8 mouse cellular contexts compared by ENCODE assay signal in genomic region chr9:68654039-68654332, GRCm38 (mm10). TPM values are rescaled to one million over a fixed set of nuclear protein-coding genes. Genes with fewer than 3 reads are reported as not detected.
DNase-seq lines count a peak whose midpoint lies in the region; ATAC-seq lines count a peak whose summit lies in the region.

No protein-coding gene starts in this region.

- H3K4me1 ChIP-seq in erythroblast, embryonic 14.5 days (ENCODE audit: control insufficient read depth) = no peaks in the 10 kb centered on the region
- H3K4me1 ChIP-seq in megakaryocyte, embryonic 14.5 days = peaks cover 21% of the 10 kb centered on the region
- H3K4me1 ChIP-seq in limb, embryonic 13.5 days = peaks cover 23% of the 10 kb centered on the region
- H3K4me1 ChIP-seq in stomach, embryonic 14.5 days (ENCODE audit: control insufficient read depth, insufficient read depth, low read length) = peaks cover 5% of the 10 kb centered on the region; the same call in 1 of the 2 replicates

- H3K4me2 ChIP-seq in limb, embryonic 13.5 days (replicated peaks) = peak overlapping the region; percentile 94
- peak overlapping the region; percentile 98 for H3K4me2 ChIP-seq in stomach, embryonic 14.5 days (replicated peaks; ENCODE audit: low read depth, low read length)

- DNase-seq in Muller cell, postnatal 12 days (ENCODE audit: inconsistent ontology term) = no peak

- WGBS in limb, embryonic 13.5 days = 2% methylated on average over 26 of the region's 28 CpGs
- WGBS in stomach, embryonic 14.5 days = under 1% methylated on average over 22 of the region's 28 CpGs

- no peaks in the 10 kb centered on the region for H3K9me3 ChIP-seq in erythroblast, embryonic 14.5 days (ENCODE audit: control insufficient read depth, low read length)
- H3K9me3 ChIP-seq in megakaryocyte, embryonic 14.5 days = no peaks in the 10 kb centered on the region
- H3K9me3 ChIP-seq in limb, embryonic 13.5 days = no peaks in the 10 kb centered on the region
- no peaks in the 10 kb centered on the region for H3K9me3 ChIP-seq in stomach, embryonic 14.5 days (ENCODE audit: control insufficient read depth, low read depth, low read length)

- peak overlapping the region; percentile 91 for H3K27ac ChIP-seq in limb, embryonic 13.5 days
- H3K27ac ChIP-seq in stomach, embryonic 14.5 days (ENCODE audit: low read length) = peak overlapping the region; percentile 97

- H3K36me3 ChIP-seq in erythroblast, embryonic 14.5 days (ENCODE audit: control insufficient read depth) = no peaks in the 10 kb centered on the region
- H3K36me3 ChIP-seq in megakaryocyte, embryonic 14.5 days (replicated peaks; ENCODE audit: low read length) = no peaks in the 10 kb centered on the region
- H3K36me3 ChIP-seq in limb, embryonic 13.5 days = no peaks in the 10 kb centered on the region
- no peaks in the 10 kb centered on the region for H3K36me3 ChIP-seq in stomach, embryonic 14.5 days (ENCODE audit: control insufficient read depth, insufficient read depth, low read length)

- H3K27me3 ChIP-seq in erythroblast, embryonic 14.5 days (ENCODE audit: control insufficient read depth) = peaks cover 37% of the 10 kb centered on the region
- peaks cover 52% of the 10 kb centered on the region for H3K27me3 ChIP-seq in megakaryocyte, embryonic 14.5 days (replicated peaks)
- peaks cover 12% of the 10 kb centered on the region for H3K27me3 ChIP-seq in limb, embryonic 13.5 days
- H3K27me3 ChIP-seq in stomach, embryonic 14.5 days (ENCODE audit: control insufficient read depth, insufficient read depth, low read length) = no peaks in the 10 kb centered on the region

- peak overlapping the region; percentile 85 for H3K9ac ChIP-seq in limb, embryonic 13.5 days
- H3K9ac ChIP-seq in stomach, embryonic 14.5 days (replicated peaks; ENCODE audit: low read depth, low read length) = peak overlapping the region; percentile 57

- ATAC-seq in erythroblast, adult 5-6 weeks (replicated peaks; ENCODE audit: low FRiP score, poor library complexity, severe bottlenecking) = no peak
- no peak for ATAC-seq in megakaryocyte, adult 5-6 weeks (ENCODE audit: poor library complexity, severe bottlenecking)
- ATAC-seq in limb, embryonic 13.5 days (ENCODE audit: low FRiP score, low read depth) = peak; percentile 16; the same call in 1 of the 2 replicates
- 0 out of 2 replicates have a peak, but pooled peaks have one; percentile 4 for ATAC-seq in stomach, embryonic 14.5 days (ENCODE audit: insufficient number of reproducible peaks, insufficient read depth, low FRiP score, low read depth)
- ATAC-seq in CD4-positive, CD25-positive, alpha-beta regulatory T cell, adult 4 months = no peak

- peak overlapping the region; percentile 47 for H3K4me3 ChIP-seq in erythroblast, embryonic 14.5 days (replicated peaks)
- H3K4me3 ChIP-seq in megakaryocyte, embryonic 14.5 days (replicated peaks) = peak overlapping the region; percentile 85
- peak overlapping the region; percentile 80 for H3K4me3 ChIP-seq in limb, embryonic 13.5 days
- H3K4me3 ChIP-seq in stomach, embryonic 14.5 days (ENCODE audit: low read depth, low read length) = peak overlapping the region; percentile 79

RNA-seq across cellular contexts. Expression of gene Rora, which starts 0.4 kb away (rescaled TPM):
- polyA plus RNA-seq in erythroblast, embryonic 14.5 days (2012) = under 0.01 TPM in 1 of 2 replicates, not detected in the other
- total RNA-seq in erythroblast, adult 5-6 weeks (2015; ENCODE audit: low replicate concordance) = not detected in 2 replicates
- total RNA-seq in erythroblast, adult 5-6 weeks (2017; ENCODE audit: low replicate concordance) = 0.17 and 0.42 TPM in 2 replicates
- polyA plus RNA-seq in megakaryocyte, embryonic 14.5 days (2012; ENCODE audit: insufficient read depth, low replicate concordance) = 2.5 TPM in 1 of 2 replicates, not detected in the other
- 1.3 and 1.4 TPM in 2 replicates for total RNA-seq in megakaryocyte, adult 5-6 weeks (2015)
- total RNA-seq in megakaryocyte, adult 5-6 weeks (2017) = 1.9 and 2.1 TPM in 2 replicates
- polyA plus RNA-seq in limb, embryonic 13.5 days (2015; fragmentation: Nextera tagmentation; extraction: Ambion mirVana) = 9.6 and 9.8 TPM in 2 replicates
- 7.1 and 8.6 TPM in 2 replicates for polyA plus RNA-seq in stomach, embryonic 14.5 days (2014; fragmentation: Nextera tagmentation; extraction: Ambion mirVana)
- 10 to 100 TPM; 35.6 to 42.4 TPM for polyA plus RNA-seq in CD4-positive, CD25-positive, alpha-beta regulatory T cell, adult 4 months (2017; shearing (Covaris generic))

Comparison
In these comparisons a context has a peak if more than half of its experiments do, and no peak if none do; other contexts are left out.
1. ATAC-seq: peak in limb, embryonic 13.5 days (single experiment) and stomach, embryonic 14.5 days (single experiment); none in erythroblast, adult 5-6 weeks (single experiment), megakaryocyte, adult 5-6 weeks (single experiment) and CD4-positive, CD25-positive, alpha-beta regulatory T cell, adult 4 months (single experiment).
2. Peak in every context shown above with its lines, with median percentiles within 50 percentile points of each other: H3K4me3 ChIP-seq.